Mouse (Mus musculus) mouse trophoblast stem cell (cell line): ENCODE measurements around the gene Batf.

ENCODE experiments used
- in situ Hi-C, 2 experiments: fragments of 300-500 bp; cut with MseI, MboI; formaldehyde crosslinking; loops; 2 replicates in 1 of 2; 3 replicates in 1 of 2; pipeline ENCODE4 v1.15.1; 2025

Batf gene

DNA sequence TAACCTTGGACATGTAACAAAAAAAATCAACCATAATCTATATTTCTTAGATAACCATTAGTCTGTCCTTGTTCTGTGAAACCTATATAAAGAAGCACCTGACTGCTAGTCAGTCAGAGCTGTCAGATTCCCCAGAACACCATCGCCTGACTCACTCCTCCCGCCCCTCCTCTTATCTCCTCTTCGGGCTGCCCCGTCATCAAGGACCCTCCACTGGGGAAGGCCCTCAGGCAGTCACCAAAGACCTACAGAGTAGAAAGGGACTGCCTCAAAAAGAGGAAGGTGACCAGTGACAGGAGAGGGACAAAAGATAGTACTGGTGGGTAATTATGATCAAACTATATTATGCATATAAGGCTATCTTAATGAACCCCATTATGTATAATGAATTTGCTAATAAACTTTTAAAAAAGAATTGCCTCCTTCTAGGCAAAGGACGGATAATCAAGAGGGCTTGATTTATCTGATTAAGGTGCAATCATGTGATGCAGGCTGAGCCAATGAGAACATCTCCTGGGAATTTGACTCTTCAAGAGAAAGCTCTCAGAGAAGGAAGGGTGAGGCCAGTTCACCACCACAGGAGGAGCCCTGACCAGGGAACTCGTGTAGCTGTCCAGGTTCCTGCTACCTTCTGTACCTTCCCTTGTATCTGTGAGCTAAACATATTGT is 40.4 kb downstream of the Batf start:
- in situ Hi-C loops: no loop called here

DNA sequence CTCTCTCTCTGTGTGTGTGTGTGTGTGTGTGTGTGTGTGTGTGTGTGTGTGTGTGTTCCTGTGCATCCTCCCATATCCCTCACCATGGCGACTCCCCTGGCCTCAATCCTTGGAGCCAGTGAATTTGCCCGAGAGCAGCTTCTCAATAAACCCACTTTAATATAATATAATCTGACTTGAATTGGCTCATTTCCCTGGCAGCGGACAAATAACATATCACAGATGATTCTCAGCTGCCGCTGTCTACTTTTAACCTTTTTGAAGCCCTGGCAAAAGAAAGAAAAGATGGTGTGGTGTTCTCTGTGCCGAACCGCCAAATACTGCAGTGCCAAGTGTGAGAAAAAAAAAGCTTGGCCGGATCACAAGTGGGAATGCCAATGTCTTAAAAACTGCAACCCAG is 41.7 kb downstream of the Batf start:
- in situ Hi-C loops: no loop called here

GRCm38 (mm10) chr12:85729022-85729944 is 42.8 kb downstream of the Batf start:
- in situ Hi-C loops: no loop called here

- in situ Hi-C loops: no loop called here
These were observed 43.4 kb downstream of the Batf start for GRCm38 (mm10) chr12:85729945-85730290.

- in situ Hi-C loops: no loop called here
These were observed 49.7 kb downstream of the Batf start for GRCm38 (mm10) chr12:85736203-85736602.

DNA sequence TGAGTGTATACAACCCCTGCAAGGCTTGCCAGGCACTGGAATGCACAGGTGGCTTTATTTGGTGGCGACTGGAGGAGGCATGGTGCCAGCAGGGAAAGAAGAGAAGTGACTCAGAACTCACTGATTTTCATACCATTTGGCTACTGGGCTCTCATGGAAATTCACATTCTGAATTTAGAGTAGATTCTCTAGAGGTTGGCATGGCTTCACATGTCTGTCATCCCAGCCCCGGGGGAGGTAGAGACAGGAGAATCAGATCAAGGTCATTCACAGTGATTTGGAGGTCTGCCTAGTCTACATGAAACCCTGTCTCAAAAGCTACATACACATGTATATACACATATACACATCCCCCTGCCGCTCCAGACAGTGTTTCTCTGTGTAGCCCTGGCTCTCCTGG is 50.5 kb downstream of the Batf start:
- in situ Hi-C loops: no loop called here

GRCm38 (mm10) chr12:85745827-85746695 is 59.6 kb downstream of the Batf start, which contains the start of gene Flvcr2:
Gene Flvcr2, plus strand, starts transcription at chr12:85746539.
- in situ Hi-C loops: loop anchor here (5.0 kb wide), 1 partner anchor 71 kb away; no protein-coding TSS in a partner anchor

GRCm38 (mm10) chr12:85746696-85747219 is 60.3 kb downstream of the Batf start:
- in situ Hi-C loops: loop anchor here (5.0 kb wide), 1 partner anchor 71 kb away; no protein-coding TSS in a partner anchor

DNA sequence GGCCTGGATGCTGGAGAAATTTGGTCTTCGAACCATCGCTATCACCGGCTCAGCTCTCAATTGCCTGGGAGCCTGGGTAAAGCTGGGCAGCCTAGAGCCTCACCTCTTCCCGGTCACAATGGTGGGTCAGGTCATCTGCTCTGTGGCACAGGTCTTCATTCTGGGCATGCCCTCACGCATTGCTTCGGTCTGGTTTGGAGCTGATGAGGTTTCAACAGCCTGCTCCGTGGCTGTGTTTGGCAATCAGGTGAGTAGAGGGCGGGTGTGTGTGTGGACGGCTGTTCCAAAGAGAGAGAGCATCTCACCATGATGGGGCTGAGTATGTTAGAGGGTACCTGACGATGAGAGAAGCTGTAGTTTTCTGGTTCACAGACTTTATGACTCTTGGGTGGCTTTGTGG is 60.9 kb downstream of the Batf start:
- in situ Hi-C loops: loop anchor here (5.0 kb wide), 1 partner anchor 70 kb away; no protein-coding TSS in a partner anchor

- in situ Hi-C loops: loop anchor here (5.0 kb wide), 1 partner anchor 67 kb away; no protein-coding TSS in a partner anchor
These were observed 63.4 kb downstream of the Batf start for GRCm38 (mm10) chr12:85749861-85750260.

GRCm38 (mm10) chr12:85752116-85752515 is 65.6 kb downstream of the Batf start:
- in situ Hi-C loops: no loop called here

- in situ Hi-C loops: no loop called here
These were observed 66.8 kb downstream of the Batf start for GRCm38 (mm10) chr12:85753223-85753622.

GRCm38 (mm10) chr12:85754611-85755265 is 68.3 kb downstream of the Batf start:
- in situ Hi-C loops: no loop called here

GRCm38 (mm10) chr12:85756455-85756854 is 70.0 kb downstream of the Batf start:
- in situ Hi-C loops: no loop called here

DNA sequence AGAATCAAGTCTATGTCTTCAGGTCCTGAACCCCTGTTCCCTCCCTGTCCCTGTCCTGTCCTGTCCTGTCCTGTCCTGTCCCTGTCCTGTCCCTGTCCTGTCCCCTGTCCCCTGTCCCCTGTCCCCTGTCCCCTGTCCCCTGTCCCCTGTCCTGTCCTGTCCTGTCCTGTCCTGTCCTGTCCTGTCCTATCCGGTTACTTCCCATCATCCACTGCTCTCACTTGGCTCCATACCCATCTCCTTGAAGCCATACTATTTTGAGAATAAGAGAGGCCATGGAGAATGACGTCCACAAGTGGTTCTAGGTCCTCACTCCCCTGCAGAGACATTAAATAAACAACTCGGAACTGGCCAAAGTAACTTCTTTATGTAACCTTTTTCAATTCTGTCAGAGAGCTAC is 70.6 kb downstream of the Batf start:
- in situ Hi-C loops: no loop called here
